Mouse (Mus musculus): ENCODE measurements around the gene Nav3. TPM values are rescaled to one million over a fixed set of nuclear protein-coding genes. Genes with fewer than 3 reads are reported as not detected.
"Not testable (repeated sequence)": the region's sequence is repeated elsewhere in the genome, so short reads cannot be mapped to it uniquely, and the experiment has no call there.

Nav3 gene
- polyA plus RNA-seq, 1 experiment from 2014 or later, result 29.5 TPM

GRCm38 (mm10) chr10:110001328-110001727, 454.7 kb downstream of the Nav3 start:
- WGBS, result 84% methylated on average over 5 of the region's 5 CpGs
- H3K27ac ChIP-seq (replicated peaks); H3K36me3 ChIP-seq; H3K27me3 ChIP-seq; H3K4me1 ChIP-seq; H3K4me3 ChIP-seq; H3K9ac ChIP-seq (replicated peaks); H3K9me3 ChIP-seq; H3K4me2 ChIP-seq (replicated peaks); ATAC-seq (replicated peaks): not testable (repeated sequence)

DNA sequence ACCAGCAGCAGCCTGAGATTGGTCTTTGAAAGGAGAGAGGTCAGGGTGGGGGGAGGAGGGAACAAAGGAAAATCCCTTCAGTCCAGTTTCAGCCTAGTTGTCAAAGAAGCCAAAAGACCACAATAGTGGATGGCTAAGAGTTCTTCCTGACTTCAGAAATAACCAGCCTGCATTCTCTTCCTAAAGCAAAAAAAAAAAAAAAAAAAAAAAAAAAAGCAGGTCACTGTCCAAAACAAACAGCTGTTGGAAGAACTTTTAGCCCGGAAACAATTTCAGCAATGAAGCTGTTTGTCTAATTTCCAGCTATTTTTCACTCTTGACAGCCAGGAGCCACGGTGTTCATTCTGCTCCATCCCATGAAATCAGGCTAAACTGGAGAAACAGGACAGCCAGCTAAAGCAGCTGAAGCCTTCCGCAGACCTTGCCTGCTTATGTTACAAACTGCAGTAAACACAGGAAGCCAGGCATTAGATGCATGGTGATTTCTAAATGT, 455.2 kb downstream of the Nav3 start:
- H3K4me2 ChIP-seq (replicated peaks), result no peak overlapping the region
- no peak overlapping the region for H3K9ac ChIP-seq (replicated peaks)
- H3K27me3 ChIP-seq, result no peaks in the 10 kb centered on the region
- H3K36me3 ChIP-seq, result no peaks in the 10 kb centered on the region
- H3K4me3 ChIP-seq, result no peak overlapping the region
- H3K9me3 ChIP-seq, result no peaks in the 10 kb centered on the region
- H3K4me1 ChIP-seq, result no peaks in the 10 kb centered on the region
- no peak for ATAC-seq (replicated peaks)
- 49% methylated on average over 3 of the region's 3 CpGs for WGBS
- no peak overlapping the region for H3K27ac ChIP-seq (replicated peaks)

- Histone ChIP-seq H3K9ac (replicated peaks) (no peak overlapping the region), H3K9me3 (no peaks in the 10 kb centered on the region), H3K4me3 (no peak overlapping the region), H3K4me2 (replicated peaks) (no peak overlapping the region), H3K36me3 (no peaks in the 10 kb centered on the region), H3K4me1 (no peaks in the 10 kb centered on the region), H3K27ac (replicated peaks) (no peak overlapping the region), H3K27me3 (no peaks in the 10 kb centered on the region)
- no peak for ATAC-seq (replicated peaks)
- WGBS, result 72% methylated on average over 10 of the region's 10 CpGs
Measured at GRCm38 (mm10) chr10:109999904-110000303, 456.1 kb downstream of the Nav3 start.

- 76% methylated on average over 5 of the region's 5 CpGs for WGBS
- Histone ChIP-seq H3K9me3 (no peaks in the 10 kb centered on the region), H3K4me1 (0 out of 2 replicates have a peak, but pooled peaks cover 4% of the 10 kb centered on the region), H3K4me3 (no peak overlapping the region), H3K27ac (replicated peaks) (no peak overlapping the region), H3K36me3 (no peaks in the 10 kb centered on the region), H3K9ac (replicated peaks) (no peak overlapping the region), H3K4me2 (replicated peaks) (no peak overlapping the region), H3K27me3 (no peaks in the 10 kb centered on the region)
- ATAC-seq (replicated peaks), result no peak
Measured at GRCm38 (mm10) chr10:109994302-109994701, 461.7 kb downstream of the Nav3 start.

GRCm38 (mm10) chr10:109985824-109986485, 470.0 kb downstream of the Nav3 start:
- Histone ChIP-seq H3K9me3 (no peaks in the 10 kb centered on the region), H3K36me3 (no peaks in the 10 kb centered on the region), H3K4me1 (no peaks in the 10 kb centered on the region), H3K27me3 (no peaks in the 10 kb centered on the region), H3K27ac (replicated peaks) (no peak overlapping the region), H3K9ac (replicated peaks) (no peak overlapping the region), H3K4me3 (no peak overlapping the region), H3K4me2 (replicated peaks) (no peak overlapping the region)
- no peak for ATAC-seq (replicated peaks)
- 76% methylated on average over 8 of the region's 8 CpGs for WGBS

GRCm38 (mm10) chr10:109976351-109976750, 479.7 kb downstream of the Nav3 start:
- Histone ChIP-seq H3K9me3 (no peaks in the 10 kb centered on the region), H3K36me3 (no peaks in the 10 kb centered on the region), H3K4me1 (peaks cover 6% of the 10 kb centered on the region), H3K27ac (replicated peaks) (no peak overlapping the region), H3K9ac (replicated peaks) (no peak overlapping the region), H3K4me2 (replicated peaks) (no peak overlapping the region), H3K27me3 (no peaks in the 10 kb centered on the region), H3K4me3 (no peak overlapping the region)
- no peak for ATAC-seq (replicated peaks)
- 88% methylated on average over 8 of the region's 8 CpGs for WGBS

GRCm38 (mm10) chr10:109974177-109974576, 481.8 kb downstream of the Nav3 start:
- Histone ChIP-seq H3K9me3 (no peaks in the 10 kb centered on the region), H3K4me3 (no peak overlapping the region), H3K36me3 (no peaks in the 10 kb centered on the region), H3K4me2 (replicated peaks) (no peak overlapping the region), H3K9ac (replicated peaks) (no peak overlapping the region), H3K27ac (replicated peaks) (no peak overlapping the region), H3K4me1 (peaks cover 6% of the 10 kb centered on the region), H3K27me3 (no peaks in the 10 kb centered on the region)
- ATAC-seq (replicated peaks), result peak; percentile 16; the same call in 1 of the 2 replicates
- WGBS, result 31% methylated on average over 4 of the region's 4 CpGs

DNA sequence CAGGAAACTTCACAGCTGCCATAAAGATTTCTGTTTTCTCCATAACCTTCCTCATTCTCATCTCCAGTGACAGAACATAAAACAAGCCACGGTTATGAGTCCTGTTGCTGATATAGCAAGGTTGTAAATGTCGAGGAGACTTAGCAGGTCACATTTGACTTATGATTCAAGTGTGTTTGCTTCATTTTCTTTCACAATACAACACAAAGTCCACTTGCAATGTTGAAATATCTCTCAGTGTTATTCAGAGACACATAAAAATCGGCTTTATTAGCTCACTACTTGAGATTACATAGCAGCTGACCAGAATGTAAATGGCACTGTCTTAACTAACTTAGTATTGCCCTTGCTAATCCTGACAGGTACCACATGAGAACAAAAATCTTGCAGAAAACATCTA, 482.5 kb downstream of the Nav3 start:
- no peak overlapping the region for H3K4me2 ChIP-seq (replicated peaks)
- no peaks in the 10 kb centered on the region for H3K27me3 ChIP-seq
- no peak overlapping the region for H3K4me3 ChIP-seq
- H3K9ac ChIP-seq (replicated peaks), result no peak overlapping the region
- H3K9me3 ChIP-seq, result no peaks in the 10 kb centered on the region
- H3K4me1 ChIP-seq, result peaks cover 6% of the 10 kb centered on the region
- ATAC-seq (replicated peaks), result no peak
- WGBS, result 77% methylated on average over 3 of the region's 3 CpGs
- H3K36me3 ChIP-seq, result no peaks in the 10 kb centered on the region
- H3K27ac ChIP-seq (replicated peaks), result no peak overlapping the region

GRCm38 (mm10) chr10:109950296-109950695, 505.7 kb downstream of the Nav3 start:
- no peak overlapping the region for H3K4me3 ChIP-seq
- WGBS, result 65% methylated on average over 3 of the region's 3 CpGs

DNA sequence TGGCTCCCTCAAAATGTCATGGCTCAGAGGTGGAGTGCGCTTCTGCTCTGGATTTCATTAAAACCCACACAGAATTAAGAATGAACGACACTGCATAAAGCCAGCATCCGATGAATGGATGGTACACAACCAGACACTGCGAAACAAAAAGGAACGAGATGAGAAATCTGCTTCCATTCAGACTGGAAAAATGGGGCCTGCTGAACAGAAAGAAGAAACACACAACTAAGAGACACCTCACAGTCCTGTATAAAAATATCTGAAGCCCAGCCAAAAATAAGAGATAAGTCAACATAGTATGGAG, 526.7 kb downstream of the Nav3 start:
- no peak for ATAC-seq (replicated peaks)
- no peaks in the 10 kb centered on the region for H3K27me3 ChIP-seq
- H3K9me3 ChIP-seq, result no peaks in the 10 kb centered on the region
- H3K36me3 ChIP-seq, result no peaks in the 10 kb centered on the region
- no peak overlapping the region for H3K9ac ChIP-seq (replicated peaks)
- no peak overlapping the region for H3K4me2 ChIP-seq (replicated peaks)
- no peak overlapping the region for H3K27ac ChIP-seq (replicated peaks)
- H3K4me3 ChIP-seq, result no peak overlapping the region
- 55% methylated on average over 5 of the region's 5 CpGs for WGBS
- 0 out of 2 replicates have a peak, but pooled peaks cover 2% of the 10 kb centered on the region for H3K4me1 ChIP-seq

More at GRCm38 (mm10) chr10:109950296-109950695, 505.7 kb downstream of the Nav3 start:
- Histone ChIP-seq H3K9me3 (no peaks in the 10 kb centered on the region), H3K4me2 (replicated peaks) (no peak overlapping the region), H3K4me1 (0 out of 2 replicates have a peak, but pooled peaks cover 2% of the 10 kb centered on the region), H3K27me3 (no peaks in the 10 kb centered on the region), H3K9ac (replicated peaks) (no peak overlapping the region), H3K27ac (replicated peaks) (no peak overlapping the region), H3K36me3 (no peaks in the 10 kb centered on the region)
- ATAC-seq (replicated peaks), result 0 out of 2 replicates have a peak, but pooled peaks have one; percentile 19

DNA sequence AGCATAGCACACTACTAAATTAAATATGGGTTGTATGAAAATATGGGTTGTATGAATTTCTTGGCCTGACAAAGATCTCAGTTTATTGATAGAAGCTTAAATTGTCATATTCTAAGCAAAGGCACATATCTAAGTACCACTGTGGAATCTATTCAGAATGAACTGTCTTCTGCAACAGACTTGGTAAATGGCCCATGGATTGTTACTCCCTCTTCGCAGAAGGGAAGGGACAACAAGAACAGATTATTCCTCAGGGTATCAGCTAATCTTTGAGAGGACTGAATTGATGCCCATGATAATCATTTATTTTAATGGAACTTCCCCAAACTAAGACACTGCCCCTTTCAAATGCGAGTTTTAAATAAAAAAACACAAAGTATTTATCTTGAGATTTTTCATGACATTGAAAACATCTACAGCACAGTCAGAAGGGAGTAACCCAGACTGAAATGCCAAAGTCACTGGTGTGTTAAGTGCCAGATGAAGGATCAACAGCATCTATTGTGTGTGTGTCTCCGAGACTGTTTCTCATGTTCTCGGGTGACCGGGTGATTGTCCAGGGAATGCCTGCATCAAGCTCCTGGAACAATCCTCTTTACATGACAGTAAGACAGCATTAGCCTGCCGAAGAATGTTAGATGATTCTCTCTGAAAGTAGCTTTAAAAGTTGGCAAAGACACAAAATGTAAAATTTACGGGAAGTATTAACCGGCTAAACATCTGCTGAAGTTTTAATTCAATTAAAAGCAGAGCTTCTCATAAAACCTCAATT, 527.3 kb downstream of the Nav3 start:
- no peak for ATAC-seq (replicated peaks)
- H3K27ac ChIP-seq (replicated peaks), result no peak overlapping the region

GRCm38 (mm10) chr10:109926149-109926548, 529.9 kb downstream of the Nav3 start:
- Histone ChIP-seq H3K4me3 (no peak overlapping the region), H3K4me2 (replicated peaks) (no peak overlapping the region), H3K4me1 (peaks cover 6% of the 10 kb centered on the region; the same call in 1 of the 2 replicates), H3K9me3 (no peaks in the 10 kb centered on the region), H3K36me3 (no peaks in the 10 kb centered on the region), H3K27ac (replicated peaks) (no peak overlapping the region), H3K9ac (replicated peaks) (no peak overlapping the region), H3K27me3 (no peaks in the 10 kb centered on the region)
- WGBS, result 89% methylated on average over 3 of the region's 3 CpGs
- ATAC-seq (replicated peaks), result no peak

More for the DNA sequence above, 527.3 kb downstream of the Nav3 start:
- WGBS, result 48% methylated on average over 8 of the region's 8 CpGs
- H3K4me2 ChIP-seq (replicated peaks), result no peak overlapping the region
- no peaks in the 10 kb centered on the region for H3K9me3 ChIP-seq
- H3K9ac ChIP-seq (replicated peaks), result no peak overlapping the region
- no peaks in the 10 kb centered on the region for H3K27me3 ChIP-seq
- H3K4me1 ChIP-seq, result 0 out of 2 replicates have a peak, but pooled peaks cover 2% of the 10 kb centered on the region
- H3K36me3 ChIP-seq, result no peaks in the 10 kb centered on the region
- no peak overlapping the region for H3K4me3 ChIP-seq
